Mouse (Mus musculus) thymus, postnatal 25 days (tissue): ENCODE results near the gene Cd180.
"Not testable (repeated sequence)": the region's sequence is repeated elsewhere in the genome, so short reads cannot be mapped to it uniquely, and the experiment has no call there.

Experiments
- DNase-seq: peaks from one replicate; pipeline ENCODE4 v3.0.0; 2022

Cd180 gene

DNA sequence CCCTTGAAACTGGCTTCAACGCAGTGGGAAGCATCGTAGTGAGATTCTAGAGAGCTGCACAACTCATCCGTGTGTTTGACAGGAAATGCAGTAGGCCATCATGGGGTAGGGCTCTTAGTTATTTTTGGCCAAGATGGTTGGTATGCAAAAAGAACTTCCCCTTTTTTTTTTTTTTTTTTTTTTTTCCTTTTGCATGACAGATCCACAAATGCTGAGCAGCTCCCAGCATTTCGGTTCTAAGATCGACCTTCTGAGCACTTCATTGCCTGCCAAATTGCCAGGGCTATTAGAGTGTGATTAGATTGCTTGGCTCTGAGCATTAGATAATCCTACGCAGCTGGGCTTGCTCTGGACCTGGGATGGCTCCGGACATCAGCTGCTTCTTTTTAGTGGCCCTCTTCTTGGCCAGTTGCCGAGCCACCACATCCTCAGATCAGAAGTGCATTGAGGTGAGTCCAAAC, at the start of gene Cd180:
Gene Cd180 (plus strand): TSS at position 218 of the 461 bp plus-strand sequence.
- DNase-seq = no peak

DNA sequence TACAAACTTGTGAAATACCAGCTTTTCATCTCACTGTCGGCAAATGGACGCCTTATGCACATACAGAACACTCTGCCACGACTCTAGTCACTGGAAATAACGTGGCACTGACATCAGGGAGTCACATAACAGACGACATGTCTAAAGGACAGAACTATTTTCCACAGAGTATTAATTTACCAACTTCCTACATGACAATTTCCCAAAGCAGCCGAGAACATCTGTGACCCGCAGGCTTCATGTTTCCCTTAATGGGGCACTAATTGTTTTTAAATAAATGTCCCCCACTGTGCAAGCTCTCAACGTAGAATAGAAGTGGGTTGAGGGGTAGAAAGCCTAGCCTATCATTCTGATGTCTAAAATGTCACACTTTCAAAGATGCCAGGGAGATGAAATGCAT, 49.0 kb upstream of the Cd180 start:
- DNase-seq = no peak

DNA sequence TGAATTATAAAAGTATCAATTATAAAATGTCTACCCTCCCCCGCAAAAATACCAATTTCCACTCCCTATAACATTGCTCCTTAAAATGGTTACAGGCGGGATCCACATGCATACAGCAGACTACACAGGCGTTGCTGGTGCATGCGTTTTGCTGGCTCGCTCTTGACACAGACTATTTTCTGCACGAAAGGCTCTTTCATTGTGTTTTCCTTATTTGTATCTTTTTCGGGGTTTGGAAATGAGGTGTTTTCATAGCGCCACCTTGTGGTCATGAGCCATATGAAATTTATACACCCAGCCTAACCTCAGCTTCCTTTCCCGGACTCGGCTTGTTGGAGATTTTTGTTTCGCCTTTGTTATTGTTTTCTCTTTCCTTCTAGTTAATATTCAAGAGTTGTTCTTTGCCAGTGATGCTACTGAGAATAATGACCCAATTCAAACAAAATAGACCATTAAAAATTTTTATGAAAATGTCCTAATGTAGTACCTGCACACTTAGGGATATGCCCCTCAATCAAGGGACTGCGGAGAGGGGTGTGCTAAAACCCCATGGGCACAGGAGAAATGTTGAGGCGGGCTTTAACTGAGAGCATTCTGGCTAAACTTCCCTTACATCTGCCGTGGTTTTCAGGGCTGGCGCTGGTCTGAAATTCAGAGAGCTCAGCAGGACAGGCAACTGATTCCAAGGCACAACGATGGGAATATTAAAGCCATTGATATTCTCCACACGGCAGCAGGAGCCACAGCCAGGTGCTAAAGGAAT, 48.4 kb upstream of the Cd180 start:
- DNase-seq = peak; percentile 73

DNA sequence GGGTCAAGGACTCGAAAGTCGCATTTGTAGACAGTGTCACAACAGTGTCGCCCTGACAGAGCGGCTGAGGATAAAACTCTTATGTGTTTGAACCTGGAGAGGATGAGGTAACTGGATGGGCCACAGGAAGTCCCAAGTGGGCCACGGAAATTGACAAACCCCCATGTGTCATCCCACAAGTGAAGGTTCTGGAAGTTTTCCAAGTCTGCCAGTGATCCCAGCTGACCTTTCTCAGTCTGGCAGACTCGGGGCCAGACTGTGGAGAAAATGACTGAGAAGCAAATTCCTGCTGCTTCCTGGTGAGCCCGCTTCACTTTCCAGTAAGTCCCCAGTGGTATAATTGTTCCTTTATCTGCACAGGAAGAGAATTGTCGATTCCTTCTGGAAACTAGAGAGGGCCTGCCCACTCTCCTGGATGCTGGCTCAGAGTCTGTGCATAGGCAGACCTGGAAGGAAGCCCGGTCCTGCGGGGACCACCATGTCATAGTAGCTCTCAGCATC, 47.0 kb upstream of the Cd180 start:
- DNase-seq = no peak

DNA sequence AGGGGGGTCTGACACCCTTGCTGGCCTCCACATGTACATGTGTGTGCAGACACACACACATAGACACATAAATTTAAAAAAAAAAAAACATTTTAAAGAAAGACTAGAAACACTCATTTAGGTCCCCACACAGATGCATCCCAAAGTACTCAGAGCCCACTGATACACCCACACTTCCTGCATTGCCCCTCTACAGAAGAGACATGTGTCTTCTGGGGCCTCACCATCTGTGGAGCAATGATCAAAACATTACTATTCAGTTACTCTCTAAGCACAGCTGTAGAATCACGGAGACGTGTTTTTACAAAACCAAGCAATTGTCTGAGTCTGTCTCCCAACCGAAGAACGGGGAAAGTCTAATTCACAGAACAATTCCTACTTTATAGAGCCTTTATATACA, 45.8 kb upstream of the Cd180 start:
- DNase-seq = peak; percentile 45

DNA sequence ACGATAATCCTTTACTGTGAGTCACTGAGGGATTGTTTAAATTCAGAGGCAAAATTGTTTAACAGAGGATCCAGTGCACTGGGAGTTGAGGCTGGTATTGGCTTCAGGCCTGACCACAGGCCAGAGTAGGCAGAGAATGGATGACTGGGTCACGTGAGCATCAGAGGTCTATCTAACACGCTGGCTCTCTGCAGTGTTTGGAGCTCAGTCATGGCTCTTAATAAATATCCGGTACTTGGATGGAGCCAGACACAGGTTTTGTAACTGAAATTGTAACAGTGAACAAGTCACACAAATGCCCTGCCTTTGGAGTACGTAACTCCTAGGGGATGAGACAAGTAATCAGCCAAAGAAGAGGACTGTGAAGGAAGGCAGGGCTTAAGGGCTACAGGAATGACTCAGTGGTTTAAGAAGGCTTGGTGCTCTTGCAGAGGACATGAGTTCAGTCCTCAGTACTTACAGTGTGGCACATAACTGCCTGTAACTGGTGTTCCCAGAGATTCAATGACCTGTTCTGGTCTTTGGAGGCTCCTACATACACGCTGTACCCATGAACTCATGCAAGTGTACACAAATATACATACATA, 41.0 kb upstream of the Cd180 start:
- DNase-seq = no peak

DNA sequence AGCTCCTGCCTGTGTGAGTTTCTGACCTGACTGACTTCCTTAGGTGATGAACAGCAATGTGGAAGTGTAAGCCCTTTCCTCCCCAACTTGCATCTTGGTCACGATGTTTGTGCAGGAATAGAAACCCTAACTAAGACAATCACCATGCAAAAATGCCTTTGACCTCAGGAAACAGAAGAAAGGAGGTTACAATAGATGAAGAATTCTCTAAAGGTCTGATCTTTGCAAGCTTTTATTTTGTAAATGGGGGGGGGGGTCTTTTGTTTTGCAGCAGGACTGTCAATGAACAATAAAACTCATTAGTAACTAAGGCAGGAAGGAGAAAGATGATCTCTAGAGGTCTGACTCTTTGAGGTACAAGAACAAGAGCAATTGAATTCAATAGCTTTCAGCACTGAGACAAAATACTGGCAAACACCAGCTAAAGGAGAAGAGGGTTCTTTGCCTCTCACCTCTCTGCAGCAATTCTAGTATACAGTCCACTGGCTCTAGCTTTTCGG, 38.2 kb upstream of the Cd180 start:
- no peak for DNase-seq

DNA sequence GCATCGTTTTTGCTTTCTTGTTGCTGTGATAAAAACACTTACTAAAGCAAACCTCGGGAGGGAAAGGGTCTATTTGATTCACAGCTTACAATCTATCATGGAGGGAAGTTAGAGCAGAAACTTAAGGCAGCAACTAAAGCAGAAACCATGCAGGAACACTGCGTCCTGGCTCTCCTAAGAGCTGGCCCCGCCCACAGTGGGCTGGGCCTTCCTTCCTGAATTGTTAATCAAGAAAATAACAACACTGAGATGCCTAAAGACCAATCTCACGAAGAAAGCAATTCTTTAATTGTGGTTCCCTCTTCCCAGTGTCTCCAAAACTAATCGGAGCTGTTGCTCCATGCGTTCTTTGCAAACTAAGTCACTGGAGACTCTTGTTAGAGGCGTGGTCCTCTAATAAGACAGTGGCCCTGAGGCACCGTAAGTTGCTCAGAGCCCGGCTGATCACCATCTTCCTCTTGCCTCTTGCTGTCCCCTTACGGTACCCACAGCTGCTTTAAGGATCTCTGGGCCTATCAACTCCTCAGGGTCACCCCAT, 37.1 kb upstream of the Cd180 start:
- no peak for DNase-seq

DNA sequence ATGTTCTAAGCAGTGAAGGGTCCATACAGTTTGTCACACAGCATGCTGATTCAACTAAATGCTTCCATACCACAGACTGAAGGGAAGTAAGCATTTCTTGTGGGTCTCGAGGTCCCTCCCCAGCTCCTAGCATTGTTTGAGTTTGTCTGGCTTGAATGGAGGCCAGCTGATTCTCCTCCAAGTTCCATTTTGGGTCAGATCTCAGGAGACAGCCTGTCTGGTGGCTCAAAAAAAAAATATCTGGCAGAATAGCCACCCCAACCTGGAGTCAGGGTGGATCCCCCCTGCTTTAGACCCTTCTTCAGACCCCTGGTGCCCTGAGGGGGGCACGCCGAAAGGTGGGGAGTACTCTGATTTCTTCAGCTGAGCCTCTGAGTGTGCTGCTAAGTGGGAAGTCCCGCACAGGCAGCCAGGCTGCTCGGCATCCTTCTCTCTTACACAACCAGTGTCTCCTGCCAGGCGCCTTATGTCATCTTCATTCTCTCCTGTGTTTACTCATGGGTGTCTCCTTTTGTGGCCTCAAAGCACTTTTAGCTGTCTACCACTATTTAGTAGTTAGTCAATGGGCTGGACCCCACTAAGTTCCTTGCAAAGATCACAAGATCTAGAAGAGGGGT, 35.0 kb upstream of the Cd180 start:
- no peak for DNase-seq

DNA sequence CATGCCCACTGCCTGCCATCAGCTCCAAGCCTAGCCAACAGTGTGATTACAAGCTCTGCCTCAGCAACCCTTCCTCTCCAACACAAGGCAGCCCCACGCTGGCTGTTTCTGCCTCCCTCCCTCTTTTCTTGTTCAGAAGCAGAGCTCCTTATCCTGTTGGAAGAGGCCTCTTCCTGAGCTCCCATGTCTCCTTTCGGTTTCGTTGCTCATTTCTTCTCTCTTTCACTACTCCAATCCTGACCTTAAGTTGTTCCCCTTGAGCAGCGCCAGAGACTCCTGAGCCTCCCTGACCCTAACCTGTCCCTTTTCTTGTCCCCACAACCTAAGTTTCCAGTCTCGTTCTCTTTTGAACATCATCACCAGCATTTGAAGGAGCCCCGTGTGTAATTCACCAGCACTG, 29.3 kb upstream of the Cd180 start:
- no peak for DNase-seq

DNA sequence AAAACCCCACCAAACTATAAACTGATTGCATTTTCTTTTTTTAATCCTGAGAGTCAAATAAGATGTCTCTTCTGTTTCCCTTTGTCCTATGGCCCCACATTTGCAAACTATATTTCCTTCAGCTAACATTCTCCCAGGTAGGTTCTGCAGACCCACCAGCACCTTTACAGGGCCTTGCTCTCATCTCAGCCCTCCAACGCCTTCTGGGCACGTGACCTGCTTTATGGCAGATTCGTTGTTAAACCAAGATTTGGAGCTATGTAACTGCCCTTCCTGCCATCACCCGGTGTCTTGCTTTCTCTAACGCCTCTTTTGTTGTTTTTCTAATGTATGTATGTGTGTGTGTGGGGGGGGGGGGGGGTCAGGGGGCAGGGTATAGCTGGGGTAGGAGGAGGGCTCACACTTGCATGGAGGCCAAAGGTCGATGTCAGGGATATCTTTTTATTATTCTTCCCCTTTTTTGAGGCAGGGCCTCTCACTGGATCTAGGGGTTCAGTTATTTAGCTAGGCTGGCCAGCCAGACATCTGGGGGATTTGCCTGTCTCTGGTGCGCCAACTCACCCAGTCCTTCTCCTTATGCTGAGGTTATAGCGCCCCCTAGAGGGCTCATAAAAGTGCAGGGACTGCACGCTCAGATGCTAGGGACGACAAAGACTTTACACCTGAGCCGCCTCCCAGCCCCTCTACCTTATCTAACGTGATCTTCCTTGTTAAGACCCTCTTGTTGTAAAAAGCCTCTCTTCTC, 28.3 kb upstream of the Cd180 start:
- DNase-seq = peak; percentile 89

DNA sequence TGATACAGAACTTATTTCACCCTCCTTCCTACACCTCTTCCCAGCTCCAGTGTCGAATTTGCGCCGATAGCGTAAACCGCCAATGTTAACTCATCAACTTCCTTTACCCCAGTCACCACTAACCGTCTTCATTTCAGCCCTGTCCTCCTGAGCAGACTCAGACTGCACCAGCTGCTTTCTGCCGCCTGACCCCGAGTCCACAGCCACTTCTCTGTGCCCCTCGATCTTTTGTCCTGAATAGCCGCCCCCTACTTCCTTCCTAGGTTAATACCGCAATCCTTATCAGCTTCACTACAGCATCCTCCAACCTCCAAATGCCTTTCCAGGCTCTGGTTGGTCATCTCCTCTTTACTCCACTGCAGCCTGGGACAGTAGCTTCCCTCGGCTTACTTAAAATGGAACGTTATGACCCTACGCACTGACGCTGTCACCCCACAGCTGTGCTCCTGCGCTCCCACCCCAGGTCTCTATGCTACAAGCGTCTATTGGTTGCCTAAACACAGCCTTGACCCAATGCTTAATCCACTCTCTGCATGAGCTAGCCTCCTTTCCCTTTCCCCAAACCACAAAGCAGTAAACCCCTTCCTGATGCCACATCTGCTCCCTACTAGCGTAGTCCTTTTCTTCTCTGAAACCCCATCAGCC, 27.6 kb upstream of the Cd180 start:
- DNase-seq = peak; percentile 61

DNA sequence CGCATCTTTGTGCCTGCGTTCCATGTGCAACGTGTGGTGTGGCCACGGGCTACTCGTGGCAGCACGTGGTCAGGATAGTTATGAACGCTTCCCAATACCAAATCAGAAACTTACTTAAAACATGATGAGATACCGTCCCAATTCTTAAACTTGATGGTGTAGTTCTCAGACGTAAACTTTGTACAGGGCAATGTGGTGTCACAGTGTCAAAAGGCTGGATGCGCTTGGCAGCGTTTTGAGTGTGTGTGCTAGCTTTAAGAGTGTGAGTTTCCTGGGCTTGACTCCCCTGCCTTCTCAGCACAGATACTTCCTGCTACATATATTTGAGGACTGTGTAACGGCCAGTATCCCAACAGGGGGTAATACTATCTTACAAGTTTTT, 27.1 kb upstream of the Cd180 start:
- DNase-seq = no peak

DNA sequence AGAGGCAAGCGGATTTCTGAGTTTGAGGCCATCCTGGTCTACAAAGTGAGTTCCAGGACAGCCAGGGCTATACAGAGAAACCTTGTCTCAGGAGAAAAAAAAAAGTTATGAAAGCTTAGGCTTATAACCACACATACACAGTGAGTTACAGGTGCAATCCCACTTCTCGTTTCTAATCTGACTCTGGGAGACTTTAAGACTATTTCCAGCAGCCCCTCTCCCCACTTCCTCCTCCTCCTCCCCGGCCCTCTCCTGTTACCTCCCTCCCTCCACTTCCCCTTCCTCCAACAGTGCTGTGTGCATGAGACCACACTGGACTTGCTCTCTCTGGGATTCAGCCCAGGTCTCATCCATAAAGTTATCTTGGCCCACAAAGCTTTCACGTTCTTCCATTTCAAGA, 26.6 kb upstream of the Cd180 start:
- no peak for DNase-seq

DNA sequence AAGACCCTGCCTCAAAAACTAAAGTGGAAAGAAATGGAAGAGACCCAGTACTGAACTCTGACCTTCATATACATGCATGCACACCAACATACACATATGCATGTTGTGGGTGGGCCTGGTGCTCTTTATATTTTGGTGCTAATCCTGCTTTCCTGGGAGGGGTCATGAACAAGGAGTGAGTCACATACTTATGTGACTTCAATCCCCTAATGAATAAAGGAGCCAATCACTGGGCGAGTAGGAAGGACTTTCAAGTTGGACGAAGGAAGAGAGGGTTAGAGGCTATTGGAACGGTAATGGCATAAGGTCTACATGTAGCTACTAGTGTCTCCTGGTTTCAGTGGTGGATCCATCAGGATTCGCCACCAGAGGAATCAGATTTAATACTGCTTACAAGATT, 26.0 kb upstream of the Cd180 start:
- DNase-seq = no peak

DNA sequence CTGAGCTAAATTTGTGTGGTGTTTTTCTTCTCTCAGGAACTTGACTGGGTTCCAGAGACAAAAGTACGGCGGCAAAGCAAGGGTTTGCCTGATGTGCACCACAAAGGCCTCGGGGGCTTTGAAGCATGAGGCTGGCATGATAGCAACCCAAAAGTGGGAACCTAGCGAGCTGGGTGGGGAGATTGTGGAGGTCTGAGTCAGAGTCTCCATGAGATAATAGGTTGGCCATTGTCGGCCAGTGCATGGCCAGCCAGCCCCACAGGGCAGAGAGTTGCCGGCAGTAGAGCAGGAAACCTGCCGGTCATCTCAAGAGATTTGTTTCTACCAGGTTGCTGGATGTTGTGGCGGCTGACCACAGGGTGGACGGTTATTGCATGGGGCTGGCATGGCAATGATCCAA, 25.5 kb upstream of the Cd180 start:
- no peak for DNase-seq

DNA sequence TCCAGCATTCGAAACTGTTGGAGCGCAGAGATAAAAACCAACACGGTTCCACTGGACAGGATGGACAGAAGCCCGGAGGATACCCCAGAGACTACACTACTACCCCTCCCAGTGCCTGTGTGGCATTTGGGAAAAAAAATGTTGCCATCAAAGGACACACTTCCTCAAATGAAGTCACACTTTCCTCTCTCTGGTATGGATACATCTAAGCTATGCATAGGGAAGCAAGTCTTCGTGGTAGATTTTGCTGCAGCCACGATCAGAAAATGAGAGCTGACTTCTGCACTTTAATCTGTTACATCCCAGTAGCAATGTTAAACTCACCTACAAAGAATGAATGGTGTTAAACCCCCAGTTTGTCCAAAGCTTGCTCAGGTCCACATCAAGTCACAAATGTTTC, 24.4 kb upstream of the Cd180 start:
- DNase-seq = no peak

DNA sequence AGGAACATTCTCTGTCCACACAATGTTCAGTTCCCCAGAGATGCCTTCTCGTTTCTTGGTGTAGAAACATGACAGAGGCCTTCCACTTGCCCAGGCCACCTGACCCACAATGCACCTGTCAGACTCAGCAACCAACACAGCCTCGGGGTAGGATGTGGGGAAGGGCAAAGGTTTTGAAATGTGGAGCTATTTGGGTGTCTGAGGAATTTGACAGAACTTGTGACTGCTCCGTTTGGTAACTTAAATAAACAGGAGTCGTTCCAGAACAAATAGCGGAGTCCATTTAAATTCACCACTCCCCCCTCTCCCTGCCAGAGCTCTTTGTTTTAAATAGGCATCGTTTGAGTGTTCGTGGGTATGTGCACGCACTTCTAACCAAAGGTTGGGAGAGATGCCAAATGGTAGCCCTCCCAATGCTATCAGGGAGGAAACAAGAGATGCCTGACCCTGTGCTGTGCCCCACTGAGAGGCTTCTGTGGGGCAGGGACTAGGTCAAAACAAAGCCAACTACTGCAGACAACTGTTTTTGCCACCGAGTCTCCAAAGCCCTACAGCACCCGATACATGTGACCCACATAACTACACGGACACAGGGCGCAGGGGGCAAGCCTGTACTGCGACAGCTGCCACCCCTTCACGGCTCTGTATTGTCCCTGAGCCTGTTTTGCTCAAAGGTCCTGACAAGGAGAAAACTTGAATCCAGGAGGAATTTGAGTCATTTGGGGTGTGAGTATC, 23.7 kb upstream of the Cd180 start:
- DNase-seq = no peak

DNA sequence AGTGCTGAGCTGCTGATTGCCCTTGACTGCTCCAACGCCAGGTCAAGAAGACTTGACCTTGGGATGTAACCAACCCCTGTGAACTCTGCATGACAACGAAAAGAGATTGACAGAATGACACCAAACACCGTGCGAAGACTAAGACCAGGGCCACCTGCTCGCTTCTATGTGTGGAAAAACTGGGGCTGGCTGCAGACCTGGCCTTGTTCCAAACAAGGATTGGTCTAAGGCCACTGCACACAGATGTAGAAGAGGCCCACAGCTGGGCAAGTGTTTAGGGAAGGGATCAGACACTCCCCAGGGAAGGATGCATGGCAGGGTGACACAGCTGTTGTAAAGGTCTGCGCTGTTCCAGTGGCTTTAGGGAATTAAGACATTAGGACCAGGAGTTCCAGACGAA, 22.9 kb upstream of the Cd180 start:
- no peak for DNase-seq

DNA sequence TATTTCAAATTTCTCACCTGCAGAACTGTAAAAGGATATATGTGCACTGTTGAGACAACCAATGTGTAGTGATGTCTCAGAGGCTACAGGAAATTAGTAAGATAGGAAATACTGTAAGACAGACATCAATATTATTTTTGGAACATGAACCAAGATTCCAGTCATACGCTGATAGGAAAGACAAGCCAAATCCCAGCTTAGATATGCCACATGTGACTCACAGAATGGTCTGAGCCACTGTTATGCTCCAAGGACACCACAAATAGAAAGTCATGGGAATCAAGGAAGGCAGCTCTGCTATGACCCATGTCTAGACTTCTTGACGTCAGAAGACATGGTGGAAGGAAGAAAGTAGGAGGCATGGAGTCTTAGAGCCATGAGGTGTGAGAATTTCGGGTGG, 19.3 kb upstream of the Cd180 start:
- no peak for DNase-seq

DNA sequence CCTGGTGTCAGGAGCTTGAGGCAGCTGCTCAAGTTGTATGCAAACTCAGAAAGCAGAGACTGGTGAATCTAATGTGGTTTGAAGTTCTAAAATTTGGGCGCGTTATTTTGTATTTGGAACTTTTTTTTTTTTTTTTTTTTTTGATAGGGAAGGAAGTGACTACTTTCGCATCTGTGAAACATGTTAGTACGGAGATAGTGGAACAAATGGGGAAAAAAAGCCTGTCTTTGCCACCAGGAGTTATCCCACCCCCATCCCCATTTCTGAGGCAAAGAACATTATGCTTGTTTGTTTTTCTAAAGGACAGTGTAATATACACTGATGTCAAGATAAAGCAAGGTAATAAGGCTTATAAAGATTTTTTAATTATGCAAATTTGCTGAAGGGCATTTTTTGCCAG, 15.8 kb upstream of the Cd180 start:
- not testable (repeated sequence) for DNase-seq

DNA sequence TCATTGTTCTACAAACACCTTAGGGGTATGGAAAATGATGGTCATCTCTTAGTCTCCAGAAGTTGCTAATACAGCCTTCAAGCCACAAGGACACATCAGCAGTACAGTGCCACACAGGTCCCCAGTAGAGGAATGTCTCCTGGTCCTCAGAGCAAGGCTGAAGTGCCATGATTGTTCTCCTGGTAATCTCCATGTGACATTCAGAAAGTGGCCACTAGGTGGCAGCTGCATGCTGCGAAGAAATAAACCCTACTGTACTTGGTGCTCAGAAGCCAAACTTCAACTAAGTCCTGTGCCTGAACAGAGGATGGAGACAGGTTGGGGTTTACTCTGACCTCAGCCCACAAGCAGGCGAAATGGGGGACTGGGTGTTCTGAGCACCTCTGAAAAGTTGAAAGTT, 14.9 kb upstream of the Cd180 start:
- DNase-seq = peak; percentile 70
